Mouse (Mus musculus) kidney, postnatal 0 days (tissue): ENCODE data around the gene Gm4565. TPM values are rescaled to one million over a fixed set of nuclear protein-coding genes. Genes with fewer than 3 reads are reported as not detected.
"Not testable (repeated sequence)": the region's sequence is repeated elsewhere in the genome, so short reads cannot be mapped to it uniquely, and the experiment has no call there.

ENCODE experiments used
- ATAC-seq: fragments of 200-750 bp; cut with Nextera tagmentation; replicated peaks from 2 replicates; pipeline ENCODE4 v1.8.0; 2017; ENCODE audit warnings: low read depth, moderate number of reproducible peaks, moderate TSS enrichment, moderate library complexity; ENCODE audit not compliant: low FRiP score
- DNase-seq: peaks from one replicate; pipeline ENCODE4 v3.0.0-alpha.2; 2016; ENCODE audit warnings: low spot score
- H3K27ac ChIP-seq: fragments of 300-500 bp; sonication (generic); 2 replicates; pipeline ENCODE4 v1.5.1; 2014; ENCODE audit warnings: mild to moderate bottlenecking
- H3K27me3 ChIP-seq: fragments of 300-500 bp; sonication (generic); 2 replicates; pipeline ENCODE4 v1.6.1; 2014; ENCODE audit warnings: low read length, mixed read lengths; ENCODE audit not compliant: insufficient read depth
- H3K36me3 ChIP-seq: fragments of 300-500 bp; sonication (generic); 2 replicates; pipeline ENCODE4 v1.6.1; 2014; ENCODE audit warnings: low read length, mixed read lengths; ENCODE audit not compliant: insufficient read depth
- H3K4me1 ChIP-seq: fragments of 300-500 bp; sonication (generic); replicated peaks from 2 replicates; pipeline ENCODE4 v1.6.1; 2014; ENCODE audit warnings: antibody characterized with exemption, low read length, mixed read lengths; ENCODE audit not compliant: insufficient read depth
- H3K4me2 ChIP-seq: fragments of 300-500 bp; sonication (generic); 2 replicates; pipeline ENCODE4 v1.6.1; 2014; ENCODE audit warnings: mild to moderate bottlenecking, low read length, moderate library complexity, mixed read lengths
- H3K4me3 ChIP-seq: fragments of 300-500 bp; sonication (generic); replicated peaks from 2 replicates; pipeline ENCODE4 v1.5.1; 2014; ENCODE audit warnings: low read depth, low read length
- H3K9ac ChIP-seq: fragments of 300-500 bp; sonication (generic); 2 replicates; pipeline ENCODE4 v1.6.1; 2014; ENCODE audit warnings: low read depth, low read length
- H3K9me3 ChIP-seq: fragments of 300-500 bp; sonication (generic); replicated peaks from 2 replicates; pipeline ENCODE4 v1.6.1; 2016; ENCODE audit warnings: low read length, inconsistent platforms, mixed read lengths
- WGBS: fragments of 180-500 bp; shearing (Covaris S2); extraction: QIAGEN DNeasy Blood & Tissue Kit; methylation state at CpG from one replicate; pipeline ENCODE4 v1.1.7; 2014; 5-methylcytosine and 5-hydroxymethylcytosine counted together
- polyA plus RNA-seq: library from polyadenylated mRNA; unstranded; fragments of >200 nt; fragmentation: Nextera tagmentation; extraction: Ambion mirVana; gene quantifications from 2 replicates; pipeline ENCODE4 v1.2.1, GENCODE M21; 2015

The Gm4565 gene
- polyA plus RNA-seq: not detected in 2 replicates

DNA sequence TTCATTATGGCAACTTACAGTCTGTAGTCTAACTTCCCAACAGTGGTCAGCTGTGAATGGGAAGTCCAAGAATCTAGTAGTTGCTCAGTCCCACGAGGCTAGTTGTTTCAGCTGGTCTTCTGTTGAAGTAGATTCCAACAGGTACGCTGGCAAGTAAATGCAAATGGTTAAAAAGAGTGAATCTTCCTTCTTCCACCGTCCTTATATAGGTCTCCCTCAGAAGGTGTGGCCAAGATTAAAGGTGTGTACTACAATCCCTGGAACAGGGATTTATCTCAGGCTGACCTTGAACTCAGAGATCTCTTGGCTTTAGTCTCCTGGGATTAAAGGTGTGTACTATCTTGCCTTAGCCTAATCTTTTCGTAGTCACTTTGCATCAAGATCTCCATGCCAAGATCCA lies at the start of gene Gm4565:
Gene Gm4565, minus strand, starts transcription at position 101 of the 400 bp plus-strand sequence.
- ATAC-seq, H3K4me3 ChIP-seq, DNase-seq, H3K9ac ChIP-seq, H3K4me1 ChIP-seq, H3K9me3 ChIP-seq, H3K27ac ChIP-seq, H3K36me3 ChIP-seq, H3K4me2 ChIP-seq, H3K27me3 ChIP-seq: not testable (repeated sequence)
- 92% methylated on average over 2 of the region's 4 CpGs for WGBS

DNA sequence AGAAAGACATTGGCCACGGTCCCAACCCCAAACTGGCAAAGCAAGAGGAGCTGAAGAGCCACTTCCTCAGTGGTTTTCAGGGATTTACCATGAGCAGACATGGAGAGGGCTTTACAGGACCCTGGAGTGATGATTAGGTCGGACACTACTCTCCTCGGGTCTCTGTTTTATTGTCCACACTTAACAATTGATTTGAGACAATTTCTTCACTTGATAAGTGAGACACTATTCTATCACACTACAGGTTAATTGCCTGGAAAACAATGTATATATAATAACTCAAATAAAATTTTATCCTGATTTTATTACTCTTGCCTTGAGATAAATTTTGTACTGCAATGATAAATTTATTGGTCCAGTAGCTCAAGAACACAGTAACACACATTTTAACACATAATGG lies 22.7 kb downstream of the Gm4565 start, which contains the start of gene Gm4201:
Gene Gm4201, minus strand, starts transcription at position 101 of the 400 bp plus-strand sequence.
- ATAC-seq, H3K4me3 ChIP-seq, H3K9me3 ChIP-seq, H3K4me2 ChIP-seq, H3K4me1 ChIP-seq, H3K27me3 ChIP-seq, H3K9ac ChIP-seq, H3K27ac ChIP-seq, H3K36me3 ChIP-seq, DNase-seq: not testable (repeated sequence)
- no CpG with 5 or more reads among the region's 3 CpGs for WGBS

DNA sequence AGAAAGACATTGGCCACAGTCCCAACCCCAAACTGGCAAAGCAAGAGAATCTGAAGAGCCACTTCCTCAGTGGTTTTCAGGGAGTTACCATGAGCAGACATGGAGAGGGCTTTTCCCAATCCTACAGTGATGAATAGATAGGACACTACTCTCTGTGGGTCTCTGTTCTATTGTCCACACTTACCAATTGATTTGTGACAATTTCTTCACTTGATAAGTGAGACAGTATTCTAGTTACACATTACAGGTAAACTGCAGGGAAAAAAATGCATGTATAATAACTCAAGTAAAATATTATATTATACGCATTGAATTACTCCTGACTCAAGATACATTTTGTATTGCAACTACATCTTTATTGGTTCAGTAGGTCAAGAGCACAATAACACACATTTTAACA lies 53.1 kb downstream of the Gm4565 start, which contains the start of gene Gm8677:
Gene Gm8677, minus strand, starts transcription at position 101 of the 400 bp plus-strand sequence.
- H3K36me3 ChIP-seq, H3K9me3 ChIP-seq, H3K4me1 ChIP-seq, ATAC-seq, DNase-seq, H3K9ac ChIP-seq, H3K27me3 ChIP-seq, H3K4me2 ChIP-seq, H3K27ac ChIP-seq, H3K4me3 ChIP-seq: not testable (repeated sequence)
- WGBS: no CpG with 5 or more reads among the region's 1 CpGs

Other genes starting within 250 kb of the Gm4565 start
- gene Gm8660, start 217.1 kb downstream of the Gm4565 start, polyA plus RNA-seq: not detected in 2 replicates
- gene Vmn1r148, start 174.5 kb downstream of the Gm4565 start, polyA plus RNA-seq: not detected in 2 replicates
- gene Vmn1r149, start 149.9 kb downstream of the Gm4565 start, polyA plus RNA-seq: not detected in 2 replicates
- gene Gm10665, start 124.1 kb downstream of the Gm4565 start, polyA plus RNA-seq: not detected in 2 replicates
- gene Vmn1r151, start 88.4 kb downstream of the Gm4565 start, polyA plus RNA-seq: not detected in 2 replicates
- not detected in 2 replicates for gene Vmn1r152, start 65.2 kb downstream of the Gm4565 start, polyA plus RNA-seq
- not detected in 2 replicates for gene Gm8677, start 53.2 kb downstream of the Gm4565 start, polyA plus RNA-seq
- not detected in 2 replicates for gene Gm4201, start 22.8 kb downstream of the Gm4565 start, polyA plus RNA-seq
- not detected in 2 replicates for gene Vmn1r155, start 69.9 kb upstream of the Gm4565 start, polyA plus RNA-seq
- gene Gm8693, start 104.2 kb upstream of the Gm4565 start, polyA plus RNA-seq: not detected in 2 replicates
- not detected in 2 replicates for gene Gm4567, start 131.6 kb upstream of the Gm4565 start, polyA plus RNA-seq
- not detected in 2 replicates for gene Vmn1r157, start 173.6 kb upstream of the Gm4565 start, polyA plus RNA-seq
- gene Vmn1r158, start 202.7 kb upstream of the Gm4565 start, polyA plus RNA-seq: not detected in 2 replicates